Mouse (Mus musculus) adrenal gland, postnatal 36 days (tissue): Measurements from ENCODE around the gene Fbxo48. TPM values are rescaled to one million over a fixed set of nuclear protein-coding genes. Genes with fewer than 3 reads are reported as not detected.

Experiments
- DNase-seq, 2 experiments: peaks; one replicate each; pipeline ENCODE4 v3.0.0; 2021; ENCODE audit warnings: mixed read lengths in 1 of 2
- total RNA-seq, 2 experiments: library from RNA; stranded (reverse); gene quantifications; 2 replicates each; pipeline ENCODE4 v1.2.3; 2021

Gene Fbxo48
- total RNA-seq, 2 experiments from 2014 or later: 0.63 to 1.1 TPM

- no peak for DNase-seq
These were observed 20.9 kb downstream of the Fbxo48 start for GRCm38 (mm10) chr11:16972027-16972426.

- no peak for DNase-seq
These were observed 21.9 kb downstream of the Fbxo48 start for GRCm38 (mm10) chr11:16973086-16973485.

- peak in 1 of 2 experiments; percentile 7 for DNase-seq
These were observed 25.8 kb downstream of the Fbxo48 start for GRCm38 (mm10) chr11:16976937-16977336.

GRCm38 (mm10) chr11:16977611-16978010, 26.4 kb downstream of the Fbxo48 start:
- no peak for DNase-seq

GRCm38 (mm10) chr11:16978161-16978707, 27.1 kb downstream of the Fbxo48 start:
- DNase-seq: no peak

- no peak for DNase-seq
These were observed 35.5 kb downstream of the Fbxo48 start for GRCm38 (mm10) chr11:16986550-16987187.

- peak in 1 of 2 experiments; percentile 12 for DNase-seq
These were observed 36.7 kb downstream of the Fbxo48 start for GRCm38 (mm10) chr11:16987745-16988328.

- DNase-seq: no peak
These were observed 38.7 kb downstream of the Fbxo48 start for GRCm38 (mm10) chr11:16989885-16990284.

- no peak for DNase-seq
These were observed 41.7 kb downstream of the Fbxo48 start for GRCm38 (mm10) chr11:16992880-16993279.

GRCm38 (mm10) chr11:16996818-16997217, 45.6 kb downstream of the Fbxo48 start:
- DNase-seq: no peak

GRCm38 (mm10) chr11:16997465-16997864, 46.3 kb downstream of the Fbxo48 start:
- no peak for DNase-seq

GRCm38 (mm10) chr11:16999387-16999786, 48.2 kb downstream of the Fbxo48 start:
- DNase-seq: no peak

GRCm38 (mm10) chr11:16999933-17000332, 48.8 kb downstream of the Fbxo48 start:
- DNase-seq: no peak

- peak; percentile 35 to 39 for DNase-seq
These were observed 49.5 kb downstream of the Fbxo48 start for GRCm38 (mm10) chr11:17000353-17001334.

- no peak for DNase-seq
These were observed 51.7 kb downstream of the Fbxo48 start for GRCm38 (mm10) chr11:17002739-17003373.

- no peak for DNase-seq
These were observed 52.6 kb downstream of the Fbxo48 start for GRCm38 (mm10) chr11:17003757-17004156.

Other genes starting within 250 kb of the Fbxo48 start
- 10 to 100 TPM in 1 of 2 experiments, 1 to 10 TPM in 1; 9.0 to 16.4 TPM for gene Egfr, start 199.2 kb upstream of the Fbxo48 start, total RNA-seq
- 10 to 100 TPM; 12.1 to 14.9 TPM for gene Cnrip1, start 100.2 kb downstream of the Fbxo48 start, total RNA-seq
- 1 to 10 TPM; 4.0 to 4.8 TPM for gene Plek, start 101.0 kb downstream of the Fbxo48 start, total RNA-seq
- gene Ppp3r1, start 207.9 kb downstream of the Fbxo48 start, total RNA-seq: 100 to 1,000 TPM in 1 of 2 experiments, 10 to 100 TPM in 1; 92.5 to 111 TPM
- gene Wdr92, start 230.7 kb downstream of the Fbxo48 start, total RNA-seq: 10 to 100 TPM; 16.8 to 17.8 TPM